Mouse (Mus musculus): ENCODE results near the gene Tctex1d4. TPM values are rescaled to one million over a fixed set of nuclear protein-coding genes. Genes with fewer than 3 reads are reported as not detected.

Gene Tctex1d4
- total and polyA plus RNA-seq, 3 experiments: 0.31 to 1.3 TPM; not detected in 1

GRCm38 (mm10) chr4:117125910-117126674 lies 502 bp upstream of the Tctex1d4 start:
- Histone ChIP-seq H3K4me3 (ENCODE audit: control insufficient read depth in 1 of 2, insufficient read depth in 1 of 2, low read depth in 2 of 2, low read length in 2 of 2) (peak overlapping the region; percentile 7 to 20; a peak in 3 of 4 replicates), H3K27me3 (ENCODE audit: control insufficient read depth in 1 of 2, insufficient read depth in 2 of 2, low read length in 2 of 2) (no peaks in the 10 kb centered on the region), H3K4me1 (ENCODE audit: control insufficient read depth in 1 of 2, insufficient read depth in 2 of 2, low read length in 2 of 2) (peaks cover 5 to 36% of the 10 kb centered on the region in 2 experiments), H3K36me3 (ENCODE audit: control insufficient read depth in 1 of 2, insufficient read depth in 2 of 2, low read length in 2 of 2) (peaks cover 0 to 30% of the 10 kb centered on the region in 2 experiments; a peak in 2 of 4 replicates), H3K9ac (ENCODE audit: control insufficient read depth, low read depth, low read length, poor library complexity, severe bottlenecking) (peak overlapping the region; percentile 83), H3K27ac (ENCODE audit: control insufficient read depth, low read depth, low read length) (peak overlapping the region; percentile 100), H3K9me3 (replicated peaks; ENCODE audit: insufficient read depth, low read length) (no peaks in the 10 kb centered on the region), H3K79me2 (ENCODE audit: control insufficient read depth, insufficient read depth, low read length, poor library complexity) (peaks cover under 1% of the 10 kb centered on the region; the same call in 1 of the 2 replicates)
- DNase-seq (ENCODE audit: low read depth, low spot score): peak; percentile 92
- TF ChIP-seq BHLHE40 (IDR thresholded peaks at IDR 0.05; ENCODE audit: borderline replicate concordance, low read depth, low read length): peak; percentile 34; the same call in 1 of the 2 replicates
- no peak for TF ChIP-seq CHD1 (IDR thresholded peaks at IDR 0.05; ENCODE audit: low read depth, low read length)
- peak; percentile 43; the same call in 1 of the 2 replicates for TF ChIP-seq NELFE (IDR thresholded peaks at IDR 0.05; ENCODE audit: low read depth, low read length)
- peak; percentile 43 to 79 for TF ChIP-seq POLR2A (IDR thresholded peaks at IDR 0.05; ENCODE audit: control insufficient read depth in 1 of 2, insufficient read depth in 1 of 2, low read depth in 1 of 2, low read length in 2 of 2, poor library complexity in 1 of 2)
- TF ChIP-seq ZC3H11A (IDR thresholded peaks at IDR 0.05; ENCODE audit: low read depth, low read length): no peak
- TF ChIP-seq MYB (IDR thresholded peaks at IDR 0.05; ENCODE audit: low read depth, low read length): no peak
- TF ChIP-seq POLR2AphosphoS5 (IDR thresholded peaks at IDR 0.05; ENCODE audit: borderline replicate concordance, low read depth, low read length): no peak
- no peak for TF ChIP-seq USF1 (IDR thresholded peaks at IDR 0.05; ENCODE audit: low read depth, low read length)
- peak; percentile 58; the same call in 1 of the 2 replicates for TF ChIP-seq TBP (IDR thresholded peaks at IDR 0.05; ENCODE audit: low read depth, low read length)
- TF ChIP-seq HCFC1 (IDR thresholded peaks at IDR 0.05; ENCODE audit: low read depth, low read length): 0 out of 2 replicates have a peak, but pooled peaks have one; percentile 63
- no peak for TF ChIP-seq TAL1 (IDR thresholded peaks at IDR 0.05; ENCODE audit: low read length)
- no peak for TF ChIP-seq SMC3 (IDR thresholded peaks at IDR 0.05; ENCODE audit: low read depth, low read length)
- peak; percentile 66 for TF ChIP-seq ELF1 (IDR thresholded peaks at IDR 0.05; ENCODE audit: low read depth, low read length)
- no peak for TF ChIP-seq MAX (IDR thresholded peaks at IDR 0.05; ENCODE audit: low read length)
- peak in 1 of 2 experiments; percentile 7; a peak in 1 of 4 replicates for TF ChIP-seq EP300 (IDR thresholded peaks at IDR 0.05; ENCODE audit: low read depth in 1 of 2, low read length in 2 of 2)
- TF ChIP-seq ETS1 (IDR thresholded peaks at IDR 0.05; ENCODE audit: low read depth, low read length): peak; percentile 51; the same call in 1 of the 2 replicates
- TF ChIP-seq TCF12 (IDR thresholded peaks at IDR 0.05; ENCODE audit: low read depth, low read length): 0 out of 2 replicates have a peak, but pooled peaks have one; percentile 12
- no peak for TF ChIP-seq RAD21 (IDR thresholded peaks at IDR 0.05; ENCODE audit: low read depth, low read length)
- TF ChIP-seq MYC (IDR thresholded peaks at IDR 0.05; ENCODE audit: low read depth, low read length): no peak

Data from MEL (cell line).